Mouse (Mus musculus): ENCODE results near the gene Rnf181. TPM values are rescaled to one million over a fixed set of nuclear protein-coding genes. Genes with fewer than 3 reads are reported as not detected.

Gene Rnf181
- polyA plus RNA-seq, 1 experiment from 2014 or later, result 116 TPM

DNA sequence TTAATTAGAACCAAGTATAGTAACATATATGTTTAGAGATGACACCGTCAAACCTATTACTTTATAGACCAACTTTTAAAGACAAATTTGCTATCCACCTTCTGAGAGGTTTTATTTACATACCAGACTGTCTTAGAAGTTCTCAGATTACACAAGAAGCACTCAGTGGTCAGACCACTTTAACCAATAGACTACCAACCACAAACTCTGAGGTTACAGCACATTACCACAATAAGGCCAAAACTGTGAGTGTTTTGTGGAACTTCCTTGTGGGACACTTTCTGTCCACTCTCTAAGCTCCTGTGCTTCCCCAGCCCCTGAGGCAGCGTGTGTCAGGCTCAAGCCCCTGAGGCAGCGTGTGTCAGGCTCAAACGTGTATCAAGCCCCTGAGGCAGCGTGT is 37.7 kb downstream of the Rnf181 start:
- H3K4me3 ChIP-seq (ENCODE audit: low read depth, low read length), result no peak overlapping the region
- H3K4me1 ChIP-seq (ENCODE audit: insufficient read depth), result no peaks in the 10 kb centered on the region
- peaks cover 84% of the 10 kb centered on the region for H3K36me3 ChIP-seq (ENCODE audit: insufficient read depth)
- no peak for TF ChIP-seq CTCF (IDR thresholded peaks at IDR 0.05; ENCODE audit: low read depth)
- H3K9me3 ChIP-seq (ENCODE audit: low read depth, low read length), result no peaks in the 10 kb centered on the region
- no peak overlapping the region for H3K9ac ChIP-seq
- H3K27me3 ChIP-seq (ENCODE audit: insufficient read depth, low read length), result no peaks in the 10 kb centered on the region
- ATAC-seq (ENCODE audit: insufficient read depth) (no peak), DNase-seq (no peak)
- H3K4me2 ChIP-seq, result no peak overlapping the region
- no peak overlapping the region for H3K27ac ChIP-seq (ENCODE audit: low read depth)
- 85% methylated on average over 5 of the region's 5 CpGs for WGBS

DNA sequence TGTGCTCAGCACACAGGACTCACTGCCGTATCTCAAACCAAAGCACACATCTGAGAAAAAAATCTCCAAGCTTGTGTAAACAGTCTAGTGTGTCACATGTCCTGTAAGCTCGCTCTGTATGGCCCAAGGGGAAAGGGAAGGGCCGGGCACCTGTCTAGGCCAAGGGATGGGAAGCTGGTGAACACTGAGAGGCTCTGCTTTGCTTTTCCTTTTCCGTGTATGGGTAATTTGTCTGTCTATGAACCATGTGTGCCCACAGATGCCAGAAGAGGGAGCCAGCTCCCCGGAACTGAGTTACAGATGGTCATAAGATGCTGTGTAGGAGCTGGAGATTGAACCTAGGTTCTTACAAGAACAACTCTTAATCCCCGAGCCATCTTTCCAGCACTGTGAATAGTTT is 40.5 kb downstream of the Rnf181 start:
- WGBS, result 54% methylated on average over 6 of the region's 6 CpGs
- Histone ChIP-seq H3K4me3 (ENCODE audit: low read depth, low read length) (no peak overlapping the region), H3K9ac (no peak overlapping the region), H3K27ac (ENCODE audit: low read depth) (no peak overlapping the region), H3K4me1 (ENCODE audit: insufficient read depth) (no peaks in the 10 kb centered on the region), H3K27me3 (ENCODE audit: insufficient read depth, low read length) (no peaks in the 10 kb centered on the region), H3K9me3 (ENCODE audit: low read depth, low read length) (no peaks in the 10 kb centered on the region), H3K36me3 (ENCODE audit: insufficient read depth) (peaks cover 90% of the 10 kb centered on the region), H3K4me2 (no peak overlapping the region)
- peak; percentile 57 for DNase-seq
- TF ChIP-seq CTCF (IDR thresholded peaks at IDR 0.05; ENCODE audit: low read depth), result peak; percentile 50
- no peak for ATAC-seq (ENCODE audit: insufficient read depth)

DNA sequence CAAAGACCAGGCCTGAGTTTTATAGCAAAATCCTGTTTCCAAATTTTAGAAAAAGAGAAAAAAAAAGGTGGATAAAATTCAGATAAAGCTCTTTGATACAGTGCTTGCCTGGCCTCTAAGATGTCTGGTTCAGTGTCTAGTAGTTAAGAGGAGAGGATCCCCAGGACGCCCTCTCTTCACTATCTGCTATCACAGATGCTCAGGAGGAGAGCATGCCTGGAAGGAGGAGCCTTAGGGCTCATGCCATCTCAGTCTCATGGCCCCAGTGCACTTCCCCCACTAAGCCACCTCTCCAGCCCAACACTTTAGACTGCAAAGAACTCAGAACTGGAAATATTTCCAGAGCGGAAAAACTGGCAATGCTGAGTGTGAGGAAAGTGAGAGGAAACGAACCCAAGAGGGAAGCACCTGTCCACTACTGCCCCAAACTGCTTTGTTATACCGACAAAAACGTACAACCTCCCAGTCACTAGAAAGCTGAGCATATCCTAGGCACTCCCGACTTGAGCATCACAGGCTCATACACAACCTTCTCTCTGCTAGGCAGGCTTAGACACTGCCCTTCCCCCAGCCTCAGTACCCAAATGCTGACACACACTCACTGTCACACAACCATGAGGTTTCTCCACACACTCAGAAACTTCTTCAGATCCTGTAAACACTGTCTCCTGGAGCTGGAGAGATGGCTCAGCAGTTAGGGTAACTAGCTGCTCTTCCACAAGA is 42.8 kb downstream of the Rnf181 start:
- Histone ChIP-seq H3K4me2 (no peak overlapping the region), H3K9ac (no peak overlapping the region), H3K4me3 (ENCODE audit: low read depth, low read length) (no peak overlapping the region), H3K27me3 (ENCODE audit: insufficient read depth, low read length) (no peaks in the 10 kb centered on the region), H3K36me3 (ENCODE audit: insufficient read depth) (peaks cover 96% of the 10 kb centered on the region), H3K9me3 (ENCODE audit: low read depth, low read length) (no peaks in the 10 kb centered on the region), H3K27ac (ENCODE audit: low read depth) (no peak overlapping the region), H3K4me1 (ENCODE audit: insufficient read depth) (no peaks in the 10 kb centered on the region)
- no peak for ATAC-seq (ENCODE audit: insufficient read depth)
- no peak for DNase-seq
- WGBS, result 89% methylated on average over 6 of the region's 6 CpGs
- TF ChIP-seq CTCF (IDR thresholded peaks at IDR 0.05; ENCODE audit: low read depth), result no peak

DNA sequence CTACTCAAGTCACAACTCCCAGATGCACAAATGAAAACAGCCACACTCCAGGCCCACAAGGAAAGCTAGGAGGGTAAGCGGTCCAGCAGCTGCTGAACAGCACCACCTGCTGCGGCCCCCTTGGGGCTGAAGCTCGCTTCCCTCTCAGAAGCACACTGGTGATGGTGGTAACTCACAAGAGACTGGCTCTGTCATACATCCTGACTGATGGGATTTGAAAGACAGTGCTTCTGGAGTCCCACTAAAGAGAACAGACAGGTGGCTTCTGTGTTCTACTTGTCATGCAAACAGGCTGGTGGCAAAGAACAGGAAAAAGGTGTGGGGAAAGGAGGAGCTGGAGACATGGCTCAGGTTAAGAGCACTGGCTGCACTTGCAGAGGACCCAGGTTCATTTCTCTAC is 43.8 kb downstream of the Rnf181 start:
- ATAC-seq (ENCODE audit: insufficient read depth), result no peak
- no peaks in the 10 kb centered on the region for H3K9me3 ChIP-seq (ENCODE audit: low read depth, low read length)
- 97% methylated on average over 3 of the region's 3 CpGs for WGBS

DNA sequence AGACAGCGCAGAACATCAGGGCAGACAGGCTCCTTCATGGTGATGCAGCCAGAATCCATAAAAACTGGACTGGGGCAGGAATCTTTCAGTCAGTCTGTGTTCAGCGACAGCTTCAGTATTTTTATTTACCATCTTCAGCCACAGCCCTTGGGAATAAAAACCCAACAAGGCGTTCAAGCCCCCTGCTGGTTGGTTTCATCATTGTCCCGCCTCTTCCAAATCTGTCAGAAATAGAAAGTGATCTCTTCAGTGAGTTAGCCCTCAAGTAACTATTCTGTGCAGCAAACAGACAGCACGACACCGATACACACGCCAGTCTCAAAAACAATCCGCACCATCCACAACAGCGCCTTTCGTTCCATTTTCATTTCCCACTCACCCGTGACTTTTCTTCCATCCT is 47.7 kb downstream of the Rnf181 start:
- H3K4me3 ChIP-seq (ENCODE audit: low read depth, low read length), result no peak overlapping the region
- H3K36me3 ChIP-seq (ENCODE audit: insufficient read depth), result peaks cover 83% of the 10 kb centered on the region
- peak; percentile 85 for DNase-seq
- H3K4me2 ChIP-seq, result no peak overlapping the region
- no peaks in the 10 kb centered on the region for H3K4me1 ChIP-seq (ENCODE audit: insufficient read depth)
- no peaks in the 10 kb centered on the region for H3K9me3 ChIP-seq (ENCODE audit: low read depth, low read length)
- 76% methylated on average over 11 of the region's 11 CpGs for WGBS
- no peaks in the 10 kb centered on the region for H3K27me3 ChIP-seq (ENCODE audit: insufficient read depth, low read length)
- no peak for ATAC-seq (ENCODE audit: insufficient read depth)
- TF ChIP-seq CTCF (IDR thresholded peaks at IDR 0.05; ENCODE audit: low read depth), result peak; percentile 75
- H3K27ac ChIP-seq (ENCODE audit: low read depth), result no peak overlapping the region
- H3K9ac ChIP-seq, result no peak overlapping the region

More for the DNA sequence above, 43.8 kb downstream of the Rnf181 start:
- DNase-seq, result no peak
- Histone ChIP-seq H3K4me3 (ENCODE audit: low read depth, low read length) (no peak overlapping the region), H3K27me3 (ENCODE audit: insufficient read depth, low read length) (no peaks in the 10 kb centered on the region), H3K4me2 (no peak overlapping the region), H3K4me1 (ENCODE audit: insufficient read depth) (no peaks in the 10 kb centered on the region), H3K27ac (ENCODE audit: low read depth) (no peak overlapping the region), H3K36me3 (ENCODE audit: insufficient read depth) (peaks cover 95% of the 10 kb centered on the region), H3K9ac (no peak overlapping the region)
- no peak for TF ChIP-seq CTCF (IDR thresholded peaks at IDR 0.05; ENCODE audit: low read depth)

DNA sequence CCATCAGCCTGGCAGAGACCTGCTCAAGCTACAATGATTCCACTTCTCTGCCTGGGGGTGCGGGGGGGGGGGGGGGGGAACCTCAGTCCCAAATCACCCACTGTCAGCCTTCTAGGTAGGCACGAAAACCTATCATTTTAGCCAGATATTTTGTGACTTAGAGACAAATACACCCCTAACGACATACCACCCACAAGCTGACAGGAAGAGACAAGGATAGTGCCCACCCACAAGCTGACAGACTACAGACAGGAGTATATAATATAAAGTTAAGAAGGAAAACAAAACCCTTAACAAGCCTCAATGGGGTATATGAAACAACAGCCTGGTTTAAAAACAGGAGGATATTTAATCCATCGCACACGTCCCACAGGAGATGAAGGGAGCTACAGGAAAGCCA is 48.3 kb downstream of the Rnf181 start:
- no peak for TF ChIP-seq CTCF (IDR thresholded peaks at IDR 0.05; ENCODE audit: low read depth)
- peaks cover 77% of the 10 kb centered on the region for H3K36me3 ChIP-seq (ENCODE audit: insufficient read depth)
- WGBS, result 88% methylated on average over 4 of the region's 5 CpGs

DNA sequence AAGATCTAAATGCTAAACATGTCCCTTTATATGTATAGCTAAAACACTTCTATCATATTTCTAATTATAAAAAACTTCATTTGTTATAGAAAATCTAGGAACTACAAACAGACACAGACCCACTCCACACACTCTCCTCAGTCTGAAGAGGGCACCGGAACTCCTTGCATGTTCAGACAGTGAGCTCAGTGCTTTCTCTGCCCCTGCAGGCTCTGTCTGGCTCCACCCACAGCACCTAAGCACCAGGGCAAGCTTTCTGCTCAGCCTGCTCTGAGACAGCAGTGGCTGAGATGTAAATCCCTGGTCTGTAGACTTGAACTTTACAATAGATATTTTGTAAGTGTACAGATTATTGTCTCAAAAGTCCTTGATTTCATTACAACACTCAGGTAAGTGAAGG is 50.7 kb downstream of the Rnf181 start:
- Histone ChIP-seq H3K4me3 (ENCODE audit: low read depth, low read length) (no peak overlapping the region), H3K27ac (ENCODE audit: low read depth) (no peak overlapping the region), H3K4me2 (no peak overlapping the region), H3K27me3 (ENCODE audit: insufficient read depth, low read length) (no peaks in the 10 kb centered on the region), H3K4me1 (ENCODE audit: insufficient read depth) (no peaks in the 10 kb centered on the region), H3K36me3 (ENCODE audit: insufficient read depth) (peaks cover 62% of the 10 kb centered on the region), H3K9me3 (ENCODE audit: low read depth, low read length) (no peaks in the 10 kb centered on the region), H3K9ac (no peak overlapping the region)
- DNase-seq (peak; percentile 57), ATAC-seq (ENCODE audit: insufficient read depth) (0 out of 2 replicates have a peak, but pooled peaks have one; percentile 55)
- TF ChIP-seq CTCF (IDR thresholded peaks at IDR 0.05; ENCODE audit: low read depth), result no peak
- WGBS, result 74% methylated on average over 1 of the region's 1 CpGs

More for the DNA sequence above, 48.3 kb downstream of the Rnf181 start:
- no peaks in the 10 kb centered on the region for H3K4me1 ChIP-seq (ENCODE audit: insufficient read depth)
- H3K9me3 ChIP-seq (ENCODE audit: low read depth, low read length), result no peaks in the 10 kb centered on the region
- H3K27me3 ChIP-seq (ENCODE audit: insufficient read depth, low read length), result no peaks in the 10 kb centered on the region
- ATAC-seq (ENCODE audit: insufficient read depth) (no peak), DNase-seq (no peak)
- no peak overlapping the region for H3K4me3 ChIP-seq (ENCODE audit: low read depth, low read length)
- H3K27ac ChIP-seq (ENCODE audit: low read depth), result no peak overlapping the region
- no peak overlapping the region for H3K4me2 ChIP-seq
- H3K9ac ChIP-seq, result no peak overlapping the region
